Mouse (Mus musculus) brain, embryonic 14.5 days (tissue): ENCODE data around the gene Fan1.

Source experiments
- CTCF ChIP-seq: fragments of 200-500 bp; IDR thresholded peaks from 2 replicates; pipeline ENCODE4 v1.5.1; 2012; ENCODE audit warnings: inconsistent platforms, mild to moderate bottlenecking, moderate library complexity, borderline replicate concordance; ENCODE audit not compliant: insufficient read depth, insufficient read length; ENCODE audit errors: extremely low read depth
- POLR2A ChIP-seq: fragments of 200-500 bp; IDR thresholded peaks from 2 replicates; pipeline ENCODE4 v1.6.1; 2012; ENCODE audit warnings: mild to moderate bottlenecking, inconsistent platforms, borderline replicate concordance; ENCODE audit not compliant: poor library complexity, insufficient read depth, insufficient read length, severe bottlenecking; ENCODE audit errors: extremely low read depth

DNA sequence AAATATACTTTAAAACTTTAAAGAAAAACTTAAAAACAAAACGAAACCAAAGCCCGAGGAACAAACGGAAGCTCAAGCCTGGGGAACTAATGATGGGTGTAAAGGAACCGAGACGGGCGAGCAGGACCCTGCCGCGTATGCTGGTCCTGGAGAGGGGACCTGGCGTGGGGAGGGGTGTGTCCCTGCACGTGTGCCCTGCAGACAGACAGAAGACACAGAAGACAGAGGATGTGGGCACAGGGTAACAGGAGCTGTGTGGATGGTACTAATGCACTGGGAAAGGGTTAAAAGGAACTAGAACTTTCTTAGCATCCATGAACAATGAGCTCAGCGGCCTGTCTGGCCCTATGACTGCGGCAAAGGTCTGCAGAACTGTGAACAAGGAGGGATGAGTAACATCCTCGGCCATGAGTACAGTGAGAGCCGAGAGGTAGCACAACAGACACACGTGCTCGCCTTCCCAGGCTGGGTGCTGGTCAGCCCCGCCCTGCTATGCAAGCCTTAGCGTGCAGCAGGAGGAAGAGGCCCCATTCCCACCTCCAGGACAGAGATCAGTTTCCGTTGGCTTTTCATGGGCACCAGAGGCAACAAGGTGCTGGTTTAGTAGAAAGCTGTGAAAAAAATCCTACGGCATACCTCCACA lies 13.8 kb downstream of the Fan1 start:
- no peak for TF ChIP-seq CTCF
- no peak for TF ChIP-seq POLR2A
